Mouse (Mus musculus) spleen, adult 2 months (tissue): ENCODE data around the gene Gm4881. TPM values are rescaled to one million over a fixed set of nuclear protein-coding genes. Genes with fewer than 3 reads are reported as not detected.

Source experiments
- DNase-seq, 2 experiments: peaks; one replicate each; pipeline versions ENCODE4 v3.0.0 to v3.0.0-alpha.2; 2012 to 2021; ENCODE audit warnings: low spot score in 2 of 2, low read depth in 1 of 2
- H3K27ac ChIP-seq: fragments of 200-500 bp; 2 replicates; pipeline ENCODE4 v1.5.1; 2012; ENCODE audit warnings: low read length, inconsistent platforms; ENCODE audit not compliant: insufficient read depth
- H3K27me3 ChIP-seq: fragments of 200-500 bp; 2 replicates; pipeline ENCODE4 v1.6.1; 2012; ENCODE audit warnings: mild to moderate bottlenecking, moderate library complexity, low read length, inconsistent platforms; ENCODE audit not compliant: control insufficient read depth, insufficient read depth
- H3K36me3 ChIP-seq: fragments of 200-500 bp; 2 replicates; pipeline ENCODE4 v1.6.1; 2012; ENCODE audit warnings: mild to moderate bottlenecking, low read length, inconsistent platforms; ENCODE audit not compliant: control insufficient read depth, insufficient read depth
- H3K4me1 ChIP-seq: fragments of 200-500 bp; 2 replicates; pipeline ENCODE4 v1.6.1; 2011; ENCODE audit warnings: inconsistent platforms; ENCODE audit not compliant: control insufficient read depth, insufficient read depth, insufficient read length
- H3K4me3 ChIP-seq: fragments of 200-500 bp; 2 replicates; pipeline ENCODE4 v1.5.1; 2011; ENCODE audit warnings: mild to moderate bottlenecking, inconsistent platforms; ENCODE audit not compliant: insufficient read depth, insufficient read length; ENCODE audit errors: extremely low read depth
- CTCF ChIP-seq: fragments of 200-500 bp; IDR thresholded peaks from 2 replicates; pipeline ENCODE4 v1.5.1; 2011; ENCODE audit warnings: mild to moderate bottlenecking, inconsistent platforms; ENCODE audit not compliant: insufficient read depth, insufficient read length, insufficient replicate concordance; ENCODE audit errors: extremely low read depth
- POLR2A ChIP-seq: fragments of 200-500 bp; IDR thresholded peaks from 2 replicates; pipeline ENCODE4 v1.6.1; 2011; ENCODE audit warnings: low read depth, low read length, inconsistent platforms
- WGBS: fragments of 180-500 bp; shearing (Covaris S2); methylation state at CpG from one replicate; pipeline ENCODE4 v1.1.7; 2018; 5-methylcytosine and 5-hydroxymethylcytosine counted together
- polyA plus RNA-seq: library from polyadenylated mRNA; depleted of rRNA; stranded (reverse); fragments of >200 nt; gene quantifications from 2 replicates; pipeline ENCODE4 v1.2.3, GENCODE M21; 2012

Gm4881 gene
- polyA plus RNA-seq, 1 experiment: not detected

DNA sequence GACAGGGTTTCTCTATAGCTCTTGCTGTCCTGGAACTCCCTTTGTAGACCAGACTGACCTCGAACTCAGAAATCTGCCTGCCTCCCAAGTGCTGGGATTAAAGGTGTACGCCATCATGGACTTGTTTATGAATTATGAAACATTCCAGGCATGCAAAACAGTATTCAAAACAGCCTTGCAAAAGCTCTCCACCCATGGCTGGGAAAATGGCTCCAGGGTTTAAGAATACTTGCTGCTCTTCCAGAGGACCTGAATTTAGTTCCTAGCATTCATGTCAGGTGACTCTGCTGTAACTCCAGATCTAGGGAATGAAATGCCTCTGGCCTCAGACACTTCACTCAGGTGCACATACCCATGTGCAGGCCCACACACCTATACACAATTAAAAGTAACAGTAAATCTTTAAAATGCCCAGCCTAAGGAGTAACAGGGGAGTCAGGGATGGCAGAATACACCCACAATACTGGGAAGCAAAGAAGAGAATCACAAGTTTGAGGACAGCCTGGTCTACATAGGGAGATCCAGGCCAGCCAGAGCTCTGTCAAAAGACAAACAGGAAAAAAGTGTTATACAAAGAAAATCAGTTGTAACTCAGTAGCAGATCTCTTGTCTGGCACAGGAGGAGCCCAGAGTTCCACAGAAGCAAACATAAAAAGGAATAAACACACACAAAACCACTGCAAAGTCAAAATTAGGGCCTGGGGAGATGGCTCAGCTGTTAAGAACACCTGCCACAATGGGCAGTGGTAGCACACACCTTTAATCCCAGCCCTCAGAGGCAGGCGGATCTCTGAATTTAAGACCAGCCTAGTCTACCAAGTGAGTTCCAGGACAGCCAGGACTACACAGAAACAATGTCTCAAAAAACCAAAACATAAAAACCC is 52.8 kb downstream of the Gm4881 start:
- WGBS: 69% methylated on average over 3 of the region's 3 CpGs
- TF ChIP-seq POLR2A (no peak), CTCF (no peak)
- peak overlapping the region; percentile 93 for H3K27ac ChIP-seq
- H3K36me3 ChIP-seq: peaks cover 22% of the 10 kb centered on the region
- no peaks in the 10 kb centered on the region for H3K27me3 ChIP-seq
- peaks cover 13% of the 10 kb centered on the region; the same call in 1 of the 2 replicates for H3K4me1 ChIP-seq
- no peak for DNase-seq
- peak overlapping the region; percentile 32; the same call in 1 of the 2 replicates for H3K4me3 ChIP-seq

DNA sequence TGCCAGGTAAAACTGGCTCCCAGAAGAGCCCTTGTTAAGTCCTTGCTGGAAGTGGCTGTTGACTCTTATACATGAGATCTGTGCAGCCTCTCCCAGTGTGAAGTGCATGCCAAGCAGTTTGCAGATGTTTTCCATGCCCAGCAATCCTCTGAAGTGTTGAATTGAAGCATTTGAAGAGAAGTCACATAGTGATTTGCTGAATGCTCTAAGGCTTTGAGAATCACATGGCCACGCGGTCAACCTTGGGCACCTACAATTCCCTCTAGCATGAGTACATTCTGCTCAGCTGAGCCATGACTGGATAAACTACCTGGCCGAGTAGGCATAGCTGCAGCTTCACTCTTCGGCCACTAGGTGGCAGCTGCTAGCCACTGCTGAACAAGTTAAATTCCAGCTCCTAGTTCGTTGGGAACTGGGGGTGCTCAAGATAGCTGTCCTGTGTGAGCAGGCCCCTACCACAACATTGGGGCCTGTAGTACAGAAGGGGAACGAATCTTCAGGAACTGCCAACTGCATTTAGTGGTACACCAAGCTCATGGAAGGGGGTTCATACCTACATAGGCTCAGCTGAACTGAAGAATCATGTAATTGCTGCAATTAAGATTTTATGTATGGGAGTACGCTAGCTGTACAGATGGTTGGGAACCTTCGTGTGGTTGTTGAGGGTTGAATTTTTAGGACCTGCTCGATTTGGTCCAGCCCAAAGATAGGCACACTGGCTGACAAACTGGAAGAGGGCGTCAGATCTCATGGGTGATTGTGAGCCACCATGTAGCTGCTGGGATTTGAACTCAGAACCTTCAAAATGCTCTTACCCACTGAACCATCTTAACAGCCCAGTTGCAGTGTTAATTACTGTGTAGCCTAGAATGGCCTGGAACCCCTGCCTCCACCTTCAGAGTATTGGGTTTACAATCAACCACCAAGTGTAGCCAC is 53.7 kb downstream of the Gm4881 start:
- WGBS: 25% methylated on average over 10 of the region's 10 CpGs
- peak in 1 of 2 experiments; percentile 75 for DNase-seq

DNA sequence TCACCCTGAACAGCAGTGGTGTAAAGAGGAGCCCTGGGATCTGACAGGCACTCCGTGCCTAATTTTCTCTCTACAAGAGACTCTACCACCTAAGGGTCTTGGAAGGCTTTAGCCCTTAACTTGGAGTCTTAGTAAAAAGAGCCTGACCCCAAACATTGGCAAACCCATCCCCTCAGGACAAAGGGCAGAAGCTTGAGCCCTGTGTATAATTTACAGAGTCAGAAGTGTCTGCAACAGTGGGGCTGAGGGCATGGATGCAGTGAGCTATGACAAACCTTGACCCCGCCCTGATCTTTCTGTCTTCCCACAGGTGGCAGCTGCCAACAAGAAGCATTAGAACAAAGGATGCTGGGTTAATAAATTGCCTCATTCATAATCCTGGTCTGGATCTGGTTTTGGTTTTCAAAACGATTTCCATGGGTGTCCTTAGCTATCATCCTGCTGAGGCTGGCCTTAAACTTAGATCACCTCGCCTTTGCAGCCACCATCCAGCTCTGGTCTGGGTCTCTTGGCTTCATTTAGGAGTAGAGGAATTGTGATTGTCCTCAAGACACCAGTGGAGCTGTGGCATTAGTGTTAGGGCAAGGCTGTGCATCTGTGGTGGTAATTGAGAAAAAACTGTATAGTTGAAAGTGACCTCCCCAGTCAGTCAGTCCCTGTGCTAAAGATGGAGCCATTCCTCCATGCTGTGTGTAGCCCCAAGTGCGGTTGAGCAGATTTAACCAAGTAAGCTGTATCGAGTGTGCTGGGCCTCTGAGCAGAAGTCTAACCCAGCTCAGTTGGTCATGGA is 54.7 kb downstream of the Gm4881 start:
- Histone ChIP-seq H3K36me3 (peaks cover 29% of the 10 kb centered on the region), H3K4me1 (peaks cover 25% of the 10 kb centered on the region; the same call in 1 of the 2 replicates), H3K27ac (peak overlapping the region; percentile 42), H3K4me3 (no peak overlapping the region), H3K27me3 (no peaks in the 10 kb centered on the region)
- WGBS: 76% methylated on average over 6 of the region's 6 CpGs
- DNase-seq: no peak
- TF ChIP-seq CTCF (no peak), POLR2A (no peak)

More for the DNA sequence above, 53.7 kb downstream of the Gm4881 start:
- TF ChIP-seq POLR2A (no peak), CTCF (peak; percentile 94; the same call in 1 of the 2 replicates)
- peaks cover 22% of the 10 kb centered on the region; the same call in 1 of the 2 replicates for H3K4me1 ChIP-seq
- no peak overlapping the region for H3K4me3 ChIP-seq
- H3K36me3 ChIP-seq: peaks cover 29% of the 10 kb centered on the region
- H3K27ac ChIP-seq: peak overlapping the region; percentile 93
- H3K27me3 ChIP-seq: no peaks in the 10 kb centered on the region

DNA sequence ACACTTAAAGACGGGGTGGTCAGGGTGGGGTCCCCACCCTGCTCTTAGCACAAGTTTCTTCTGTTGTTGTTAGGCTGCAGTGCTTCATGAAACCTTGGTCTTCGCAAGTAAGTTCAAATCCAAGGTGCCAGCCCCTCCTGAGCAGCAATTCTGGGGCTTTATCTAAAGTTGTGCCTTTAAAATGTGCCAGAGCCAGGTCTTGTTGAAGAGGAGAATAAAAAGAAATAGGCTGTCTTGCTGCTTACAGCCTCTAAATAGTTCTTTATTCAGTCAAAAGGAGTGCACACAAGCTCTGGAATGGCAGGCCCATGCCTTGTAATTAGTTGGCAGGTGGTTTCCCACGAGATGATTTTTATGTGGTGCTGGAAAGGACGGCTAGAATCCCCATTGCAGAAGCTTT is 57.2 kb downstream of the Gm4881 start:
- no peak for TF ChIP-seq CTCF
- TF ChIP-seq POLR2A: no peak
- Histone ChIP-seq H3K27ac (no peak overlapping the region), H3K27me3 (no peaks in the 10 kb centered on the region), H3K4me3 (no peak overlapping the region), H3K36me3 (peaks cover 29% of the 10 kb centered on the region), H3K4me1 (peaks cover 21% of the 10 kb centered on the region; the same call in 1 of the 2 replicates)
- WGBS: 63% methylated on average over 4 of the region's 4 CpGs
- no peak for DNase-seq

DNA sequence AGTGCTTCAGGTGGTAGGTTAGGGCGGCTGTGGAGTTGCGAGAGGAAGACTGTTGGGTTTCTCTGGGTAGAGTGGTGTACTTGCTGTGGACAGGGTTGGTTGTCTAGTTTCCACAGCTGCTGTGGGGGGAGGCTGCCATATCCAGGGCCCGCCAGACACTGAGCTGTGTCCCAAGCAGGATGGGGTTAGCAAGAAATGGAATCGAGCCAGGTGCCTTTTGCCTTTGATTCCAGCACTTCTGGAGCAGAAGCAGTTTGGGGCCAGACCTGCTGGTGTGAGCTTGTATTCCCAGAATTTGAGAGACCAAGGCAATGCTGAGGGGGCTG is 58.0 kb downstream of the Gm4881 start:
- Histone ChIP-seq H3K4me3 (no peak overlapping the region), H3K4me1 (peaks cover 21% of the 10 kb centered on the region; the same call in 1 of the 2 replicates), H3K27me3 (no peaks in the 10 kb centered on the region), H3K36me3 (peaks cover 29% of the 10 kb centered on the region), H3K27ac (0 out of 2 replicates have a peak overlapping the region, but pooled peaks have one; percentile 1)
- TF ChIP-seq POLR2A (no peak), CTCF (no peak)
- no peak for DNase-seq
- 20% methylated on average over 4 of the region's 4 CpGs for WGBS

DNA sequence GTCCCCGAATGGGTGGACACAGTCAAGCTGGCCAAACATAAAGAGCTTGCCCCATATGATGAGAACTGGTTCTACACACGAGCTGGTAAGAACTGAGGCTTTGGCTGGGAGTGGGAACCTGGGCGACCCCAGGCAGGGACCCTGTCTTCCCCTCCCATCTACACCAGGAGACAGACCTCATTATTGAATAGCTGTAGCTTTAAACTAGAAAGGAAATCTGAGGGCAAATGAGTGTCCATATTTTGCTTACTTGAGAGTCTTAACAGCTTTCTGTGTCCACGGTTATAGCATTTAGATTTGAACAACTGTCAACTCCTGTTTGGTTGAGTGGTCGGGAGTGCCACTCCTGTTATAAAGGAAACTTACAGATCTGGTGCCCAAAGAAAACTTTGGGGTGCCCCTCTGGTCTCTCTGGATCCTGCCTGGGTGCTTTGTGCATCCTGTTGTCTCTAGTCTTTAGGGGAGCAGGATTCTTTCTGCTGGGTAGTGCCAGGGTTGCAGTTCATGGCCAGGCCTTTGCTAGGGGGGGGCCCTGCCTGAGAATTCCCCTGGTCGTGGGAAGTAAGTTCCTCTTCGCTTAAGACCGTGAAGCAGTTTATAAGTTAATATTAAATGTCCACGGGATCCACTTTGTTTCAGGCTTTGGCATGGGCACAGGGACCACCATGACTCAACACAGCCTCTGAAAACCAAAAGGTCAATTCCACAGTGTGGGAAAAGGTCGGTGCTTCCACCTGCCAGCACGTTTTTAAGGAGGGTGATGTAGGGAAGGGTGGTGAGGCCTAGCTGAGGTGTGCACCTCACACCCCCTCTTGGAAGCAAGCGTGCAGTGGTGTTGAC is 58.6 kb downstream of the Gm4881 start:
- Histone ChIP-seq H3K27ac (peak overlapping the region; percentile 24; the same call in 1 of the 2 replicates), H3K27me3 (no peaks in the 10 kb centered on the region)
- DNase-seq: no peak

More for the DNA sequence above, 58.6 kb downstream of the Gm4881 start:
- WGBS: 8% methylated on average over 12 of the region's 12 CpGs
- peaks cover 21% of the 10 kb centered on the region; the same call in 1 of the 2 replicates for H3K4me1 ChIP-seq
- peak overlapping the region; percentile 35 for H3K4me3 ChIP-seq
- no peak for TF ChIP-seq POLR2A
- TF ChIP-seq CTCF: no peak
- peaks cover 29% of the 10 kb centered on the region for H3K36me3 ChIP-seq
